Mouse (Mus musculus) limb, embryonic 11.5 days (tissue): ENCODE measurements around the gene Akr1c19. TPM values are rescaled to one million over a fixed set of nuclear protein-coding genes. Genes with fewer than 3 reads are reported as not detected.

ENCODE experiments used
- ATAC-seq: fragments of 200-750 bp; cut with Nextera tagmentation; 2 replicates; pipeline ENCODE4 v1.8.0; 2017; ENCODE audit warnings: low read depth; ENCODE audit not compliant: insufficient number of reproducible peaks, low FRiP score, low TSS enrichment
- DNase-seq: peaks from one replicate; pipeline ENCODE4 v3.0.0-alpha.2; 2015; ENCODE audit warnings: low spot score
- H3K27ac ChIP-seq: fragments of 300-500 bp; sonication (generic); replicated peaks from 2 replicates; pipeline ENCODE4 v1.5.1; 2014; ENCODE audit warnings: low read depth, mild to moderate bottlenecking, low read length
- H3K27me3 ChIP-seq: fragments of 300-500 bp; sonication (generic); 2 replicates; pipeline ENCODE4 v1.6.1; 2014; ENCODE audit warnings: mild to moderate bottlenecking, low read length, mixed read lengths; ENCODE audit not compliant: control insufficient read depth, insufficient read depth
- H3K36me3 ChIP-seq: fragments of 300-500 bp; sonication (generic); 2 replicates; pipeline ENCODE4 v1.6.1; 2014; ENCODE audit warnings: mild to moderate bottlenecking, low read length, moderate library complexity, mixed read lengths; ENCODE audit not compliant: control insufficient read depth, insufficient read depth
- H3K4me1 ChIP-seq: fragments of 300-500 bp; sonication (generic); 2 replicates; pipeline ENCODE4 v1.6.1; 2014; ENCODE audit warnings: low read length, mixed read lengths; ENCODE audit not compliant: control insufficient read depth, insufficient read depth
- H3K4me2 ChIP-seq: fragments of 300-500 bp; sonication (generic); 2 replicates; pipeline ENCODE4 v1.6.1; 2014; ENCODE audit warnings: low read depth, mild to moderate bottlenecking, moderate library complexity; ENCODE audit not compliant: severe bottlenecking
- H3K4me3 ChIP-seq: fragments of 300-500 bp; sonication (generic); 2 replicates; pipeline ENCODE4 v1.5.1; 2014; ENCODE audit warnings: low read depth, low read length
- H3K9ac ChIP-seq: fragments of 300-500 bp; sonication (generic); 2 replicates; pipeline ENCODE4 v1.6.1; 2014; ENCODE audit warnings: mild to moderate bottlenecking, low read length
- H3K9me3 ChIP-seq: fragments of 300-500 bp; sonication (generic); 2 replicates; pipeline ENCODE4 v1.6.1; 2016; ENCODE audit warnings: low read length; ENCODE audit not compliant: control insufficient read depth
- WGBS: fragments of 180-500 bp; shearing (Covaris S2); extraction: QIAGEN DNeasy Blood & Tissue Kit; methylation state at CpG from one replicate; pipeline ENCODE4 v1.1.7; 2014; 5-methylcytosine and 5-hydroxymethylcytosine counted together
- polyA plus RNA-seq: library from polyadenylated mRNA; unstranded; fragments of >200 nt; fragmentation: Nextera tagmentation; extraction: Ambion mirVana; gene quantifications from 2 replicates; pipeline ENCODE4 v1.2.1, GENCODE M21; 2014

Akr1c19 gene
- polyA plus RNA-seq, 1 experiment from 2014 or later = 0.28 TPM

GRCm38 (mm10) chr13:4281471-4282412 lies 53.2 kb downstream of the Akr1c19 start:
- ATAC-seq (peak; percentile 35; the same call in 1 of the 2 replicates), DNase-seq (peak; percentile 43)
- no peaks in the 10 kb centered on the region for H3K36me3 ChIP-seq
- WGBS = 43% methylated on average over 7 of the region's 7 CpGs
- H3K9me3 ChIP-seq = no peaks in the 10 kb centered on the region; the same call in 1 of the 2 replicates
- H3K27me3 ChIP-seq = no peaks in the 10 kb centered on the region
- no peak overlapping the region for H3K4me2 ChIP-seq
- H3K4me1 ChIP-seq = no peaks in the 10 kb centered on the region
- H3K9ac ChIP-seq = no peak overlapping the region
- H3K27ac ChIP-seq = no peak overlapping the region
- H3K4me3 ChIP-seq = no peak overlapping the region

- DNase-seq (no peak), ATAC-seq (no peak)
- no peak overlapping the region for H3K27ac ChIP-seq
- WGBS = 87% methylated on average over 4 of the region's 4 CpGs
- no peaks in the 10 kb centered on the region for H3K4me1 ChIP-seq
- no peaks in the 10 kb centered on the region for H3K36me3 ChIP-seq
- H3K4me3 ChIP-seq = no peak overlapping the region
- no peak overlapping the region for H3K9ac ChIP-seq
- no peaks in the 10 kb centered on the region for H3K27me3 ChIP-seq
- no peak overlapping the region for H3K4me2 ChIP-seq
- no peaks in the 10 kb centered on the region for H3K9me3 ChIP-seq
Observed at GRCm38 (mm10) chr13:4296991-4297390, 68.5 kb downstream of the Akr1c19 start.

Other genes starting within 250 kb of the Akr1c19 start
- 0.16 and 0.33 TPM in 2 replicates for gene Akr1c14, start 179.7 kb upstream of the Akr1c19 start, polyA plus RNA-seq
- not detected in 2 replicates for gene Akr1c18, start 78.0 kb upstream of the Akr1c19 start, polyA plus RNA-seq
- gene Akr1c13, start 37.5 kb upstream of the Akr1c19 start, polyA plus RNA-seq = 0.65 and 1.2 TPM in 2 replicates
- gene Akr1c12, start 50.7 kb downstream of the Akr1c19 start, polyA plus RNA-seq = 0.29 TPM in 1 of 2 replicates, not detected in the other
- not detected in 2 replicates for gene Akr1c6, start 205.6 kb downstream of the Akr1c19 start, polyA plus RNA-seq